Mouse (Mus musculus) G1E-ER4 (cell line): ENCODE measurements around the gene Synpo2. TPM values are rescaled to one million over a fixed set of nuclear protein-coding genes. Genes with fewer than 3 reads are reported as not detected.

Experiments used
- GATA1 ChIP-seq: IDR thresholded peaks from one replicate; pipeline ENCODE4 v1.8.0; 2012; ENCODE audit warnings: low read length, inconsistent platforms
- polyA plus RNA-seq: library from polyadenylated mRNA; stranded (reverse); fragments of >175 nt; gene quantifications from 2 replicates; pipeline ENCODE4 v1.2.3, GENCODE M21; 2012

The Synpo2 gene
- 0.11 and 0.17 TPM in 2 replicates for polyA plus RNA-seq

GRCm38 (mm10) chr3:123235921-123236320, at the start of gene Synpo2:
Synpo2 (minus strand) TSS chr3:123236149.
- no peak for TF ChIP-seq GATA1

GRCm38 (mm10) chr3:123285649-123286048, 49.7 kb upstream of the Synpo2 start:
- no peak for TF ChIP-seq GATA1

- TF ChIP-seq GATA1 = no peak
These were observed 48.3 kb upstream of the Synpo2 start for GRCm38 (mm10) chr3:123284284-123284683.

- TF ChIP-seq GATA1 = no peak
These were observed 47.1 kb upstream of the Synpo2 start for GRCm38 (mm10) chr3:123282866-123283615.

- no peak for TF ChIP-seq GATA1
These were observed 31.8 kb upstream of the Synpo2 start for GRCm38 (mm10) chr3:123267741-123268201.

- no peak for TF ChIP-seq GATA1
These were observed 31.1 kb upstream of the Synpo2 start, which contains the start of gene Sec24d for GRCm38 (mm10) chr3:123266753-123267651. Sec24d (plus strand) TSS chr3:123267455.

- no peak for TF ChIP-seq GATA1
These were observed 28.8 kb upstream of the Synpo2 start for GRCm38 (mm10) chr3:123264706-123265105.

- no peak for TF ChIP-seq GATA1
These were observed 22.8 kb upstream of the Synpo2 start for GRCm38 (mm10) chr3:123258709-123259108.

- TF ChIP-seq GATA1 = no peak
These were observed 20.5 kb upstream of the Synpo2 start for GRCm38 (mm10) chr3:123256181-123257101.

GRCm38 (mm10) chr3:123245646-123246045, 9.7 kb upstream of the Synpo2 start:
- no peak for TF ChIP-seq GATA1

GRCm38 (mm10) chr3:123244376-123244775, 8.4 kb upstream of the Synpo2 start:
- no peak for TF ChIP-seq GATA1

- no peak for TF ChIP-seq GATA1
These were observed 1.5 kb upstream of the Synpo2 start for GRCm38 (mm10) chr3:123237446-123237845.

- no peak for TF ChIP-seq GATA1
These were observed 1.1 kb upstream of the Synpo2 start for GRCm38 (mm10) chr3:123237039-123237438.

- TF ChIP-seq GATA1 = no peak
These were observed 454 bp downstream of the Synpo2 start for GRCm38 (mm10) chr3:123235495-123235894.

GRCm38 (mm10) chr3:123234191-123234836, 1.6 kb downstream of the Synpo2 start:
- TF ChIP-seq GATA1 = no peak

GRCm38 (mm10) chr3:123231639-123232038, 4.3 kb downstream of the Synpo2 start:
- no peak for TF ChIP-seq GATA1
